Mouse (Mus musculus) limb, embryonic 14.5 days (tissue): ENCODE results near the gene H2al2a. TPM values are rescaled to one million over a fixed set of nuclear protein-coding genes. Genes with fewer than 3 reads are reported as not detected.

Source experiments
- ATAC-seq: fragments of 200-750 bp; cut with Nextera tagmentation; 2 replicates; pipeline ENCODE4 v1.8.0; 2017; ENCODE audit warnings: low read depth, moderate number of reproducible peaks, moderate TSS enrichment; ENCODE audit not compliant: low FRiP score
- DNase-seq: peaks from one replicate; pipeline ENCODE4 v3.0.0-alpha.2; 2015; ENCODE audit warnings: low spot score
- H3K27ac ChIP-seq: fragments of 300-500 bp; sonication (generic); replicated peaks from 2 replicates; pipeline ENCODE4 v1.5.1; 2014; ENCODE audit warnings: low read depth, mild to moderate bottlenecking, low read length, moderate library complexity, mixed read lengths
- H3K27me3 ChIP-seq: fragments of 300-500 bp; sonication (generic); 2 replicates; pipeline ENCODE4 v1.6.1; 2014; ENCODE audit warnings: low read length, mixed read lengths; ENCODE audit not compliant: control insufficient read depth, insufficient read depth
- H3K36me3 ChIP-seq: fragments of 300-500 bp; sonication (generic); 2 replicates; pipeline ENCODE4 v1.6.1; 2014; ENCODE audit warnings: mild to moderate bottlenecking, low read length, moderate library complexity, mixed read lengths; ENCODE audit not compliant: control insufficient read depth, insufficient read depth
- H3K4me1 ChIP-seq: fragments of 300-500 bp; sonication (generic); 2 replicates; pipeline ENCODE4 v1.6.1; 2014; ENCODE audit warnings: antibody characterized with exemption, low read length, mixed read lengths; ENCODE audit not compliant: control insufficient read depth, insufficient read depth
- H3K4me2 ChIP-seq: fragments of 300-500 bp; sonication (generic); replicated peaks from 2 replicates; pipeline ENCODE4 v1.6.1; 2014; ENCODE audit warnings: low read depth, mild to moderate bottlenecking, low read length, moderate library complexity; ENCODE audit not compliant: severe bottlenecking
- H3K4me3 ChIP-seq: fragments of 300-500 bp; sonication (generic); replicated peaks from 2 replicates; pipeline ENCODE4 v1.5.1; 2014; ENCODE audit warnings: low read length
- H3K9ac ChIP-seq: fragments of 300-500 bp; sonication (generic); 2 replicates; pipeline ENCODE4 v1.6.1; 2014; ENCODE audit warnings: mild to moderate bottlenecking, low read depth, low read length, moderate library complexity; ENCODE audit not compliant: severe bottlenecking
- H3K9me3 ChIP-seq: fragments of 300-500 bp; sonication (generic); 2 replicates; pipeline ENCODE4 v1.6.1; 2016; ENCODE audit warnings: low read length; ENCODE audit not compliant: control insufficient read depth
- POLR2A ChIP-seq: fragments of 200-500 bp; IDR thresholded peaks from 2 replicates; pipeline ENCODE4 v1.8.0; 2012; ENCODE audit warnings: inconsistent platforms, mild to moderate bottlenecking, moderate library complexity, borderline replicate concordance; ENCODE audit not compliant: insufficient read depth, insufficient read length; ENCODE audit errors: extremely low read depth
- WGBS: fragments of 180-500 bp; shearing (Covaris S2); extraction: QIAGEN DNeasy Blood & Tissue Kit; methylation state at CpG from one replicate; pipeline ENCODE4 v1.1.7; 2014; 5-methylcytosine and 5-hydroxymethylcytosine counted together
- polyA plus RNA-seq, 2 experiments: library from polyadenylated mRNA; depleted of rRNA in 1 of 2; stranded (reverse) in 1 of 2; unstranded in 1 of 2; fragments of >200 nt; fragmentation: Nextera tagmentation in 1 of 2; extraction: Ambion mirVana in 1 of 2; gene quantifications; 2 replicates each; pipeline versions ENCODE4 v1.2.1 to v1.2.3; 2012 to 2014

Gene H2al2a
- polyA plus RNA-seq, 2 experiments, result not detected

DNA sequence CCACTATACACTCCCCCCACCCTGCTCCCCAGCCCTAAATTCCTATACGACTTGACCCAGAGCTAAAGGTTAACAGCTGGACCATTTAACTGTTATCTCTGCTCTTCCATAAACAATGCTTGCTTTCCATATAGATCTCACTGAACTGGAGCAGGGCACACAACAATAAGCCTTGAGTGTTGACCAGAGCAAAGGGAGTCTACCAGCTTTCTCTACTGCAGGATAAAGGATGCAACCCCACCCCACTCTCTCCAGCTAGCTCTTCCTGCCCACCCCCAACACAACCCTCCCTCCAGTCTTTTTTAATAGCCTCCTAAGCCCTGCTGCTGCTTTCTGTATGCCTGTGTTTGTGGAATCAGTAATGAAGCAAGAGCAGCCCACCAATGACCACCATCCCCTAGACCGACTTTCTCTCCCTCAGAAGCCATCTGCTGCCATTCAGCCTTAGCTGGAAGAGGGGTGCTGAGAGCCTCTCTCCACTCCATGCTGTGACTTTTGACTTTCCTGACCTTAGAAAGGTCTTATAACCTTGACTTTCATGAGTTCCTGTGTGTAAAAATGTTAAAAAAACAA, 22.8 kb downstream of the H2al2a start:
- Histone ChIP-seq H3K27me3 (no peaks in the 10 kb centered on the region), H3K4me2 (no peak overlapping the region), H3K9ac (no peak overlapping the region), H3K9me3 (no peaks in the 10 kb centered on the region), H3K4me1 (peaks cover 15% of the 10 kb centered on the region; the same call in 1 of the 2 replicates), H3K4me3 (no peak overlapping the region), H3K36me3 (no peaks in the 10 kb centered on the region), H3K27ac (no peak overlapping the region)
- ATAC-seq (no peak), DNase-seq (no peak)
- no peak for TF ChIP-seq POLR2A
- 36% methylated on average over 2 of the region's 2 CpGs for WGBS

DNA sequence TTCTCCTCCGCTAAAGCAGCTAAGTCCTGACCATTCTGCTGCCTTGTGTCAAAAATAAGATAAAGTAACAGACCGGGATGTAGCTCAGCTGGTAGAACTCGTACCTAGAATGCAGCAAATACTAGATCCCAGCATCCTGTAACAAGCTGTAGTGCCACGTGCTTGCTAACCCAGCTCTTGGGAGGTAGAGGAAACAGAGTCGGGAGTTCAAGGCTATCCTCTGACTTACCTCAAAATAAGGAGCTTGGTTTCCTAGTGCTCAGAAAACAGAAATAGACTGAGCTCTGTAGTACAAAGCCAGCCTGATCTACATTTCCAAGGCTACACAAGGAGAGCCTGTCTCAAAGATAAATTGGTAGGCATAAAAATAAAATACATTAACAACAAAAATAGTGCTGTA, 23.5 kb downstream of the H2al2a start:
- Histone ChIP-seq H3K27ac (no peak overlapping the region), H3K36me3 (no peaks in the 10 kb centered on the region), H3K4me1 (peaks cover 15% of the 10 kb centered on the region; the same call in 1 of the 2 replicates), H3K9me3 (no peaks in the 10 kb centered on the region), H3K4me2 (no peak overlapping the region), H3K27me3 (no peaks in the 10 kb centered on the region), H3K9ac (no peak overlapping the region), H3K4me3 (no peak overlapping the region)
- DNase-seq (no peak), ATAC-seq (no peak)
- no peak for TF ChIP-seq POLR2A
- 85% methylated on average over 5 of the region's 5 CpGs for WGBS

DNA sequence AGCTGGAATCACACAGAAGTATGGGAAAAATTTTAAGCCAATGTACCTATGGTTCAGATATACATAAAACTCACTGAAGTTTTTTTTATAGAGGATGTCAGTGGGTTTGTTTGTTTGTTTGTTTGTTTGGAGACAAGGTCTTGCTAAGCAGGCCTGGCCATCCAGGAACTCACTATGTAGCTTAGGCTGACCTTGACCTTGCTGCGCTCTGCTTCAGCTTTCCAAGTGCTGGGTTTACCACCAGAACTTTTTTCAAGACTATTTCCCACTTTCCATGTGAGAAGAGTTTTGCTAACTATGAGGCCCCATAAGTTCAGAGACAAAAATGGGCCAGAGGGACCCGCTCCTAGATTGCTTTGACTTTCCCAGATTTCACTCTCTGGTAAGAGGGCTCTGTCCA, 23.9 kb downstream of the H2al2a start:
- WGBS, result 93% methylated on average over 2 of the region's 2 CpGs
- Histone ChIP-seq H3K27me3 (no peaks in the 10 kb centered on the region), H3K4me3 (no peak overlapping the region), H3K4me1 (peaks cover 15% of the 10 kb centered on the region; the same call in 1 of the 2 replicates), H3K36me3 (no peaks in the 10 kb centered on the region), H3K27ac (no peak overlapping the region), H3K4me2 (no peak overlapping the region), H3K9me3 (no peaks in the 10 kb centered on the region), H3K9ac (no peak overlapping the region)
- TF ChIP-seq POLR2A, result no peak
- ATAC-seq (no peak), DNase-seq (no peak)

DNA sequence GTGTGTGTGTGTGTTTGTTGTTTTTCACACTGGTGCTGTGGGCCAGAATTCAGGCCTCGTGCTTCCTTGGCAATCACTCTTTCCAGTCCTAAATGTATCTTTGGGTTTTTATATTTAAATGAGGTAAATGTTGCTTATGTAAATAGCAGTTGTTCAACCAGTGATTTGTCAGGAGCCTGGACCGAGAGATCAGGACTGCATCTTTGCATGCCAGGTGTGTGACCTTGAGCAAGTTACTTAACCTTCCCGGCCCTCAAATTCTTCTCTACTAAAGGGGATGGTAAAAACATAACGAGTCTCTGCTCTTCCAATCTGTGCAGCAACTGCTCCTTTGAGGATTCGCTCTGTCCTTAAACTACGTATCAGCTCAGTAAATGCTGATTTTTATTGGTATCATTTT, 25.4 kb downstream of the H2al2a start:
- no peak for TF ChIP-seq POLR2A
- no peak overlapping the region for H3K27ac ChIP-seq
- 41% methylated on average over 6 of the region's 6 CpGs for WGBS

DNA sequence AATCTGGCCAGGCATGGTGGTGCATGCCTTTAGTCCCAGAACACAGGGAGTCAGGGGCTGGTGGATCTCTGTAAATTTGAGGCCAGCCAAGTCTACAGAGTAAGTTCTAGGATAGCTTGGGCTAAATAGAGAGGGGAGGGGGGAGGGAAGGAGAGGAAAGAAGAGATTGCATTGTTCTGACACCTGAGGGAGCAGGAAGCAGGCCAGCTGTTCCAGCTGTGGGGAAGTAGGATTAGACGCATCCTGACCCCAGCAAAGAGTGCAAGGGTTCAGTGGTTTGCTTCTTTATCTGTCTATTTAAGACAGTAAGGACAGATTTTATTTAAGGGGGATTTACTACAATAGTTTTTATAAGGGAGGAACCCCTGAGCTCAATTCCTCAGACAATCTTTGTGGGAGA, 26.1 kb downstream of the H2al2a start:
- H3K9me3 ChIP-seq, result no peaks in the 10 kb centered on the region
- H3K4me1 ChIP-seq, result peaks cover 12% of the 10 kb centered on the region; the same call in 1 of the 2 replicates
- H3K36me3 ChIP-seq, result no peaks in the 10 kb centered on the region
- H3K4me2 ChIP-seq, result no peak overlapping the region
- WGBS, result 50% methylated on average over 1 of the region's 1 CpGs
- H3K4me3 ChIP-seq, result no peak overlapping the region
- no peak for TF ChIP-seq POLR2A
- ATAC-seq, result no peak
- no peaks in the 10 kb centered on the region for H3K27me3 ChIP-seq
- no peak overlapping the region for H3K27ac ChIP-seq
- no peak for DNase-seq
- H3K9ac ChIP-seq, result no peak overlapping the region

More for the DNA sequence above, 25.4 kb downstream of the H2al2a start:
- no peaks in the 10 kb centered on the region for H3K36me3 ChIP-seq
- no peak overlapping the region for H3K4me3 ChIP-seq
- no peaks in the 10 kb centered on the region for H3K9me3 ChIP-seq
- H3K4me1 ChIP-seq, result peaks cover 15% of the 10 kb centered on the region; the same call in 1 of the 2 replicates
- no peaks in the 10 kb centered on the region for H3K27me3 ChIP-seq
- DNase-seq, result no peak
- no peak for ATAC-seq
- no peak overlapping the region for H3K9ac ChIP-seq
- H3K4me2 ChIP-seq, result no peak overlapping the region

DNA sequence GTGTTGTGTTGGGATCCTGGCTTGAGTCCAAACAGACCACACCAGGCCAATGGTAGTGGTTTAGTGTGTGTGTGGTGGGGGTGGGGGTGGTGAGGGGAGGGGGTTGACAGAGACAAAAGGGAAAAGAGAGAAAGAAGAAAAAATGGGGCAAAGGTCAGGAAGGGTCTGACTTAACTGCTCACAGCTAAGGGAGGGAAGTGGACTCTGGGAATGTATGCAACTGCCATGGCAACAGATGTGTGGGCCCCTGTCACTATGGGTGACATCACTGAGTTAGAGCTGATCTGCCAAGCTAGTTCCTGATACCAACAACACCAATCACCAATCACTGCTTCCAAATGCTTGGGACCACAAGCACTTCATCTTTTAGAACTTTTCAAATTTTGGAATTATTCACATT, 26.6 kb downstream of the H2al2a start:
- no peak overlapping the region for H3K9ac ChIP-seq
- DNase-seq (no peak), ATAC-seq (no peak)
- H3K36me3 ChIP-seq, result no peaks in the 10 kb centered on the region
- no peaks in the 10 kb centered on the region for H3K27me3 ChIP-seq
- TF ChIP-seq POLR2A, result no peak
- H3K4me2 ChIP-seq, result no peak overlapping the region
- H3K4me1 ChIP-seq, result peaks cover 8% of the 10 kb centered on the region; the same call in 1 of the 2 replicates
- H3K27ac ChIP-seq, result no peak overlapping the region
- no peak overlapping the region for H3K4me3 ChIP-seq
- H3K9me3 ChIP-seq, result no peaks in the 10 kb centered on the region
